Mouse (Mus musculus) stomach, postnatal 0 days (tissue): ENCODE data around the gene Dnmt3a. TPM values are rescaled to one million over a fixed set of nuclear protein-coding genes. Genes with fewer than 3 reads are reported as not detected.

Experiments
- ATAC-seq: fragments of 200-750 bp; cut with Nextera tagmentation; 2 replicates; pipeline ENCODE4 v1.8.0; 2017; ENCODE audit not compliant: low FRiP score, low TSS enrichment
- DNase-seq: peaks from one replicate; pipeline ENCODE4 v3.0.0-alpha.2; 2016; ENCODE audit warnings: low spot score
- H3K27ac ChIP-seq: fragments of 300-500 bp; sonication (generic); replicated peaks from 2 replicates; pipeline ENCODE4 v1.5.1; 2014; ENCODE audit warnings: mild to moderate bottlenecking, control low read depth
- H3K27me3 ChIP-seq: fragments of 300-500 bp; sonication (generic); 2 replicates; pipeline ENCODE4 v1.6.1; 2014; ENCODE audit warnings: low read length; ENCODE audit not compliant: control insufficient read depth, insufficient read depth
- H3K36me3 ChIP-seq: fragments of 300-500 bp; sonication (generic); 2 replicates; pipeline ENCODE4 v1.6.1; 2014; ENCODE audit warnings: low read length, mixed read lengths; ENCODE audit not compliant: control insufficient read depth, insufficient read depth
- H3K4me1 ChIP-seq: fragments of 300-500 bp; sonication (generic); replicated peaks from 2 replicates; pipeline ENCODE4 v1.6.1; 2014; ENCODE audit warnings: antibody characterized with exemption; ENCODE audit not compliant: control insufficient read depth, insufficient read depth
- H3K4me2 ChIP-seq: fragments of 300-500 bp; sonication (generic); replicated peaks from 2 replicates; pipeline ENCODE4 v1.6.1; 2014; ENCODE audit warnings: low read depth, mild to moderate bottlenecking, control low read depth, moderate library complexity
- H3K4me3 ChIP-seq: fragments of 300-500 bp; sonication (generic); 2 replicates; pipeline ENCODE4 v1.5.1; 2014; ENCODE audit warnings: low read depth, low read length, control low read depth
- H3K9ac ChIP-seq: fragments of 300-500 bp; sonication (generic); 2 replicates; pipeline ENCODE4 v1.6.1; 2014; ENCODE audit warnings: mild to moderate bottlenecking, low read length, control low read depth, mixed read lengths
- H3K9me3 ChIP-seq: fragments of 300-500 bp; sonication (generic); 2 replicates; pipeline ENCODE4 v1.6.1; 2016; ENCODE audit warnings: low read length; ENCODE audit not compliant: control insufficient read depth
- CTCF ChIP-seq: IDR thresholded peaks from 2 replicates; pipeline ENCODE4 v1.5.1; 2016; ENCODE audit warnings: antibody characterized with exemption, low read depth, mild to moderate bottlenecking, moderate library complexity
- EP300 ChIP-seq: optimal IDR thresholded peaks from 2 replicates; pipeline ENCODE3; 2016; ENCODE audit warnings: antibody characterized with exemption
- WGBS: fragments of 180-500 bp; shearing (Covaris S2); extraction: QIAGEN DNeasy Blood & Tissue Kit; methylation state at CpG from one replicate; pipeline ENCODE4 v1.1.7; 2014; 5-methylcytosine and 5-hydroxymethylcytosine counted together
- polyA plus RNA-seq: library from polyadenylated mRNA; unstranded; fragments of >200 nt; fragmentation: Nextera tagmentation; extraction: Ambion mirVana; gene quantifications from 2 replicates; pipeline ENCODE4 v1.2.1, GENCODE M21; 2015

Gene Dnmt3a
- polyA plus RNA-seq, 1 experiment from 2014 or later, result 44.0 TPM

- Histone ChIP-seq H3K27ac (no peak overlapping the region), H3K4me2 (no peak overlapping the region), H3K4me1 (peaks cover 9% of the 10 kb centered on the region), H3K36me3 (no peaks in the 10 kb centered on the region), H3K9me3 (no peaks in the 10 kb centered on the region), H3K4me3 (no peak overlapping the region), H3K27me3 (no peaks in the 10 kb centered on the region), H3K9ac (no peak overlapping the region)
- ATAC-seq (no peak), DNase-seq (no peak)
- WGBS, result 90% methylated on average over 2 of the region's 2 CpGs
- no peak for TF ChIP-seq CTCF
- no peak for TF ChIP-seq EP300
Measured at GRCm38 (mm10) chr12:3776015-3776414, 29.8 kb upstream of the Dnmt3a start.

GRCm38 (mm10) chr12:3777682-3778081 lies 28.1 kb upstream of the Dnmt3a start:
- H3K27ac ChIP-seq, result no peak overlapping the region
- DNase-seq, result no peak
- peaks cover 13% of the 10 kb centered on the region for H3K4me1 ChIP-seq
- no peaks in the 10 kb centered on the region for H3K9me3 ChIP-seq
- H3K4me2 ChIP-seq, result no peak overlapping the region
- no peaks in the 10 kb centered on the region for H3K36me3 ChIP-seq
- H3K4me3 ChIP-seq, result no peak overlapping the region
- ATAC-seq, result no peak
- TF ChIP-seq CTCF (no peak), EP300 (no peak)
- no peaks in the 10 kb centered on the region for H3K27me3 ChIP-seq
- WGBS, result 85% methylated on average over 5 of the region's 5 CpGs
- H3K9ac ChIP-seq, result no peak overlapping the region

- H3K4me1 ChIP-seq, result peaks cover 15% of the 10 kb centered on the region
- no peak overlapping the region for H3K9ac ChIP-seq
- no peak overlapping the region for H3K4me3 ChIP-seq
- 81% methylated on average over 6 of the region's 6 CpGs for WGBS
- H3K27ac ChIP-seq, result no peak overlapping the region
- DNase-seq (no peak), ATAC-seq (no peak)
- H3K27me3 ChIP-seq, result no peaks in the 10 kb centered on the region
- H3K36me3 ChIP-seq, result no peaks in the 10 kb centered on the region
- no peaks in the 10 kb centered on the region for H3K9me3 ChIP-seq
- TF ChIP-seq EP300 (no peak), CTCF (no peak)
- H3K4me2 ChIP-seq, result no peak overlapping the region
Measured at GRCm38 (mm10) chr12:3778286-3778685, 27.5 kb upstream of the Dnmt3a start.

DNA sequence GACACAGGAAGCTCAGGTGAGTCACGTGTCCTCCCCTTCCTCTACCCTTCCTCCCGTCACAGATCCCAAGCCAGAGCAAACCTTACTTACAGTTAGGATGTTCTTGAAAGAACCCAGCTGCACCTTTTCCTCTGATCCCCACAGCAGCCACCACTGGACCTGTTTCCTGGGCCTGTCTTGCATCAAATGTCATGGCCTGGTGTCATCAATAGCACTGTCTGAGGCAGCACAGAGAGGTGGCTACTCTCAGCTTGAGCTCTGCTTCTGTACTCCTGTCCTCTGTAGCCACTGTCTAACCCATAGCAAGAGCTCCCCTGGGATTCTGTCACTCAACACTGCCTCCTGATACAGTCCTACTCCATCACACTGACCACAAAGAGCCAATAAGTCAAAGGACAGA lies 26.2 kb upstream of the Dnmt3a start:
- Histone ChIP-seq H3K9ac (no peak overlapping the region), H3K4me2 (no peak overlapping the region), H3K27me3 (no peaks in the 10 kb centered on the region), H3K27ac (no peak overlapping the region; the same call in 1 of the 2 replicates), H3K4me3 (no peak overlapping the region), H3K36me3 (no peaks in the 10 kb centered on the region), H3K4me1 (peaks cover 15% of the 10 kb centered on the region), H3K9me3 (no peaks in the 10 kb centered on the region)
- WGBS, result 72% methylated on average over 2 of the region's 2 CpGs
- ATAC-seq (no peak), DNase-seq (no peak)
- TF ChIP-seq EP300, result no peak
- TF ChIP-seq CTCF, result no peak

DNA sequence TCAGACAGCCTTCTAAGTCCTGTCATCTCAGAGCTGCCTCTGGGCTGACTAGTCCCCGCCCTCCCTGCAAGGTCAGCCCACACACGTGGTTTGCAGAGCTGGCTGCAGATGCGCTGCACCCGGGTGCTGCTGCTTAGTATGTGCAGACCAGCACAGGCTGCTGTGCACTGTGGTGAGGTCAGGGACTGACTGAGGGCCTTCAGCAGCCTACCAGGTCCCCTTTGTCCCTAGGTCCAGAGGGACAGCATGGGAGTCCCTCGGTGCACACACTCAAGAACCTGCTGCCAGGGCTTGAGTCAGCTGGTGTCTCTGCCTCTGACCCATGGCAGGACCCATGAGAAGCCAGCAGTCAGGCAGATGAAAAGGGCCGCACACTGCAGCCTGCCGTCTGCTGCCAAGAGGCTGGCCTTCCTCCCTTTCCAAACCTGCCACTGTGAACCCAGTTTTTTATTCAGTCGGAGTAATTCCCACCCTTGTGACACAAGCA lies 25.4 kb upstream of the Dnmt3a start:
- TF ChIP-seq EP300 (no peak), CTCF (no peak)
- 0 out of 2 replicates have a peak overlapping the region, but pooled peaks have one; percentile 35 for H3K9ac ChIP-seq
- peaks cover 18% of the 10 kb centered on the region for H3K4me1 ChIP-seq
- ATAC-seq (peak; percentile 70), DNase-seq (peak; percentile 72)
- no peak overlapping the region for H3K4me3 ChIP-seq
- H3K27ac ChIP-seq, result peak overlapping the region; percentile 89
- H3K27me3 ChIP-seq, result no peaks in the 10 kb centered on the region
- H3K36me3 ChIP-seq, result no peaks in the 10 kb centered on the region
- WGBS, result 6% methylated on average over 8 of the region's 8 CpGs
- H3K4me2 ChIP-seq, result no peak overlapping the region
- no peaks in the 10 kb centered on the region for H3K9me3 ChIP-seq

DNA sequence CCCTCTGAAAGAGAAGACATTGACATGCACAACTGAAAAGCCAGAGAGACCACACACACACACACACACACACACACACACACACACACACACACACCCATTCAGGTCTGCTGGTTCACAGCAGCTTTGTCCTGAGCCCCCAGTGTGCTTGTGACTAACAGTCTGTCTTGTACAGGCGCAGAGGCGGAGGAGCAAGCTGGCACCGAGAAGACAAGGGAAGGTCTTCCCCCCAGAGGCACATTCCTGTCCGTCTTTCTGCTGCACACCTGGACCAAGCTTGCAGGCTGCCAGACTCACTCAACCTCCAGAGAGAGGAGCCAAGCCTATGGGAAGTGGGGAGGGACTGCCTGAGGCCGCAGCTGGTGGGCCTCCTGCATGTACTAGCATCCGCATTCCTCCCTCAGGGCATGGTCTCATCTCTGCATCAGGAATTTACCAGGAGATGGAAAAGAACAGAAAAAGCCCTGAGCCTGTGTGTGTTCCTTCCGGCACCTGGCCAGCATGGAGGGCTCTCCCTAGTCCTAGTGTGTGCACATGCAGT lies 24.8 kb upstream of the Dnmt3a start:
- 12% methylated on average over 7 of the region's 7 CpGs for WGBS
- Histone ChIP-seq H3K27ac (peak overlapping the region; percentile 89), H3K9ac (no peak overlapping the region), H3K4me2 (0 out of 2 replicates have a peak overlapping the region, but pooled peaks have one; percentile 14), H3K4me3 (no peak overlapping the region), H3K4me1 (peaks cover 18% of the 10 kb centered on the region), H3K9me3 (no peaks in the 10 kb centered on the region), H3K27me3 (no peaks in the 10 kb centered on the region), H3K36me3 (no peaks in the 10 kb centered on the region)
- TF ChIP-seq EP300 (no peak), CTCF (no peak)
- no peak for DNase-seq
- ATAC-seq, result peak; percentile 45
